Mouse (Mus musculus) MEL (cell line): ENCODE results near the gene Gm826.

Experiments used
- CTCF ChIP-seq, 3 experiments: IDR thresholded peaks in 2 of 3; conservative IDR thresholded peaks in 1 of 3; 2 replicates each; pipeline ENCODE4 v1.5.1; 2011 to 2012; ENCODE audit warnings: low read length in 3 of 3, low read depth in 2 of 3, mild to moderate bottlenecking in 2 of 3, improper control_type of control experiment in 1 of 3, inconsistent platforms in 1 of 3, mixed read lengths in 1 of 3, moderate library complexity in 1 of 3; ENCODE audit not compliant: control insufficient read depth in 1 of 3, insufficient read depth in 1 of 3, poor library complexity in 1 of 3, severe bottlenecking in 1 of 3
- GATA1 ChIP-seq: IDR thresholded peaks from 2 replicates; pipeline ENCODE4 v1.6.1; 2011; ENCODE audit warnings: low read depth, low read length, improper control_type of control experiment
- JUND ChIP-seq: IDR thresholded peaks from 2 replicates; pipeline ENCODE4 v1.6.1; 2011; ENCODE audit warnings: low read depth, mild to moderate bottlenecking, improper control_type of control experiment, low read length
- KAT2A ChIP-seq: conservative IDR thresholded peaks from 2 replicates; pipeline ENCODE4 v1.6.1; 2012; ENCODE audit warnings: low read depth, low read length, improper control_type of control experiment, inconsistent platforms
- MAFK ChIP-seq: IDR thresholded peaks from 2 replicates; pipeline ENCODE4 v1.6.1; 2011; ENCODE audit warnings: low read depth, mild to moderate bottlenecking, low read length, improper control_type of control experiment, borderline replicate concordance
- NRF1 ChIP-seq: IDR thresholded peaks from 2 replicates; pipeline ENCODE4 v1.6.1; 2014; ENCODE audit warnings: low read depth, mild to moderate bottlenecking, inconsistent platforms, low read length, improper control_type of control experiment, moderate library complexity; ENCODE audit not compliant: poor library complexity, insufficient read depth, severe bottlenecking
- POLR2A ChIP-seq, 2 experiments: IDR thresholded peaks; 2 replicates each; pipeline ENCODE4 v1.6.1; 2011 to 2012; ENCODE audit warnings: low read length in 2 of 2, mild to moderate bottlenecking in 2 of 2, control low read depth in 1 of 2, improper control_type of control experiment in 1 of 2, low read depth in 1 of 2, moderate library complexity in 1 of 2; ENCODE audit not compliant: control insufficient read depth in 1 of 2, insufficient read depth in 1 of 2, poor library complexity in 1 of 2
- POLR2AphosphoS2 ChIP-seq: IDR thresholded peaks from 2 replicates; pipeline ENCODE4 v1.6.1; 2011; ENCODE audit warnings: low read length, improper control_type of control experiment
- RCOR1 ChIP-seq: IDR thresholded peaks from 2 replicates; pipeline ENCODE4 v1.6.1; 2012; ENCODE audit warnings: low read depth, mild to moderate bottlenecking, inconsistent platforms, low read length, improper control_type of control experiment
- TBP ChIP-seq: IDR thresholded peaks from 2 replicates; pipeline ENCODE4 v1.8.0; 2011; ENCODE audit warnings: low read depth, low read length, improper control_type of control experiment
- USF1 ChIP-seq: IDR thresholded peaks from 2 replicates; pipeline ENCODE4 v1.6.1; 2014; ENCODE audit warnings: low read depth, mild to moderate bottlenecking, inconsistent platforms, low read length, improper control_type of control experiment, moderate library complexity
- USF2 ChIP-seq, 2 experiments: IDR thresholded peaks; 2 replicates each; pipeline ENCODE4 v1.6.1; 2011 to 2012; ENCODE audit warnings: improper control_type of control experiment in 2 of 2, low read length in 2 of 2, borderline replicate concordance in 1 of 2, inconsistent platforms in 1 of 2, low read depth in 1 of 2, mild to moderate bottlenecking in 1 of 2; ENCODE audit not compliant: insufficient read depth in 1 of 2
- ZC3H11A ChIP-seq: IDR thresholded peaks from 2 replicates; pipeline ENCODE4 v1.6.1; 2012; ENCODE audit warnings: low read depth, mild to moderate bottlenecking, inconsistent platforms, low read length, improper control_type of control experiment
- ZKSCAN1 ChIP-seq: IDR thresholded peaks from 2 replicates; pipeline ENCODE4 v1.6.1; 2012; ENCODE audit warnings: low read depth, mild to moderate bottlenecking, inconsistent platforms, low read length, improper control_type of control experiment, moderate library complexity

DNA sequence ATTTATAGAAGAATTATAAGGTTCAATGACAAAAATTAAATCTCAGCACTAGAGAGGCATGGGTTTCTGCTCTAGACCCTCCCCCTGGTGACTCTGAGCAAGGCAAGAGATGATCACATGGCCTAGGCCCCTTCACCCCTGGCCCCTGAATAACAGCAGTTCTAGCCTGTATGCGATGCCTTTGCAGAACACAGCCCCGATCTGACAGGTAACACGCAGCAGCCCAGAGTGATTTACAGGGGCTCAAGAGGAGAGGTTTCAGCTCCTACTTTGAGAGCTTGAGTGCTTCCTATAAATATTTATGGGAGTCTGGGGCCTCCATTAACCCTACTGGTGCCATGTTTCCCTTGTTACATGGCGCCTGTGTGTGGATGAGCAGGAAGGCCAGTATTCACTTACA, 23.5 kb upstream of the Gm826 start:
- no peak for TF ChIP-seq MAFK
- no peak for TF ChIP-seq POLR2AphosphoS2
- TF ChIP-seq POLR2A (IDR thresholded peaks at IDR 0.05; ENCODE audit: control insufficient read depth in 1 of 2, insufficient read depth in 1 of 2, low read depth in 1 of 2, low read length in 2 of 2, poor library complexity in 1 of 2) = no peak
- no peak for TF ChIP-seq KAT2A
- TF ChIP-seq RCOR1 = no peak
- TF ChIP-seq TBP = no peak
- TF ChIP-seq CTCF (IDR thresholded peaks at IDR 0.05 in 2 of 3, conservative IDR thresholded peaks at IDR 0.05 in 1 of 3; ENCODE audit: control insufficient read depth in 1 of 3, insufficient read depth in 1 of 3, low read depth in 2 of 3, low read length in 3 of 3, poor library complexity in 1 of 3, severe bottlenecking in 1 of 3) = no peak
- TF ChIP-seq JUND = no peak
- TF ChIP-seq USF1 = no peak
- no peak for TF ChIP-seq ZC3H11A
- no peak for TF ChIP-seq USF2 (IDR thresholded peaks at IDR 0.05; ENCODE audit: borderline replicate concordance in 1 of 2, insufficient read depth in 1 of 2, low read depth in 1 of 2, low read length in 2 of 2)
- no peak for TF ChIP-seq GATA1
- TF ChIP-seq ZKSCAN1 = no peak
- TF ChIP-seq NRF1 = no peak
